Mouse (Mus musculus) testis, adult 10 weeks (tissue): Measurements from ENCODE around the gene Ttbk1. TPM values are rescaled to one million over a fixed set of nuclear protein-coding genes. Genes with fewer than 3 reads are reported as not detected.

Experiments
- polyA plus RNA-seq: library from polyadenylated mRNA; stranded (reverse); fragments of 350-450 nt; fragmentation: Illumina TruSeq; extraction: RNeasy Lipid Tissue Mini Kit (QIAGEN cat#74804); gene quantifications from one replicate; pipeline ENCODE4 v1.2.3, GENCODE M21; 2014; ENCODE audit warnings: low read depth, low replicate concordance

Ttbk1 gene
- 3.8 TPM for polyA plus RNA-seq

DNA sequence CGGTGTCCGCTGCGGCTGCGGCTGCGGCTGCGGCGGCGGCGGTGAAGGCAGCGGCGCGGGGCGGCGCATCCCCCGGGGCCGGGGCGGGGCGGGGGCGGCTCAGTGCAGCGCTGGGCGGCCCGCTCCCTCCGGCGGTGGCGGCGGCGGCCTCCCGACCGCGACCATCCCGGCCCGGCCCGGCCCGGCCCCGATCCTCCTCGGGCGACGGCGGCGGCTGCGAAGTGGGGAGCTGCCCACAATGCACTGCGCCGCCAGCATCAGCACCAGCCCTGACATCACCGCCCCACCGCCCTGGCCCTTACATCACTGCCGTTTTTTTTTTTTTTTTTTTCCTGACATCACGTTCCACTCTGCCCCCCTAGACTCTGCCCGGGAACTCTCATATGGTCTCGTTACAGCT is at the start of gene Ttbk1:
Ttbk1 (minus strand) TSS at position 245 of the 400 bp plus-strand sequence.

DNA sequence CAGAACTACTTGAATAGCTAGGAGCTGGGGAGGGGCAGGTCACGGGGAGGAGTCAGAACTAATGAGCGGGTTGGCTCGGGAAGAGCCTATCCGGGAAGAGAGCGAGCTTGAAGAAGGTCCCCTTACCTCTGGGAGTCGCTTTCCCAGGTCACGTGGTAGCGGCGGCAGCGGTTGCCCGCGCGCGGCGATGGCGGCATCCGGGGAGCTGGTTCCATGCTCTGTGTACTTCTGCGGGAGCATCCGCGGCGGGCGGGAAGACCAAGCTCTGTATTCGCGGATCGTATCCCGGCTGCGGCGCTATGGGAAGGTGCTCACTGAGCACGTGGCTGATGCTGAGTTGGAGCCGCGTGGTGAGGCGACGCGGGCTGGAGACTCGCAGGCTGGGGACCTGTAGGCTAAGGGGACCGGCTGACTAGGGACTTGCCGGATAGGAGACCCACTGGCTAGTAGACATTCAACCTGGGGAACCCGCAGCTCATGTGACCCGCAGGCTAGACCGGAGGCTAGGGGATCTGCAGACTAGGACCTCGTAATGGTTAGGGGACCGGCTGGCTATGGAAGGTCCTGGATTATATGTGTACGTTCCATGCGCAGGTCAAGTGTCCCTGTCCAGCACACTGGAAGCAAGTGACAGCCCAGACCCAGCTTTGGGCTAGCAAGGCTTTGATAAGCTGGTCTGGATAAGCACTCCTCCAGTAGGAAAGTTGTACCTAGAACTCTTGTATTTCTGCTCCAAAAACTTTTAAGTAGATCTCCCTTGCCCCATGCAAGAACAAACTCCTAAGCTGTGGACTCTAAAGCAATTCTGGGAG is 9.4 kb upstream of the Ttbk1 start, which contains the start of gene Dnph1:
Dnph1 (plus strand) TSS at position 89 of the 812 bp plus-strand sequence.

DNA sequence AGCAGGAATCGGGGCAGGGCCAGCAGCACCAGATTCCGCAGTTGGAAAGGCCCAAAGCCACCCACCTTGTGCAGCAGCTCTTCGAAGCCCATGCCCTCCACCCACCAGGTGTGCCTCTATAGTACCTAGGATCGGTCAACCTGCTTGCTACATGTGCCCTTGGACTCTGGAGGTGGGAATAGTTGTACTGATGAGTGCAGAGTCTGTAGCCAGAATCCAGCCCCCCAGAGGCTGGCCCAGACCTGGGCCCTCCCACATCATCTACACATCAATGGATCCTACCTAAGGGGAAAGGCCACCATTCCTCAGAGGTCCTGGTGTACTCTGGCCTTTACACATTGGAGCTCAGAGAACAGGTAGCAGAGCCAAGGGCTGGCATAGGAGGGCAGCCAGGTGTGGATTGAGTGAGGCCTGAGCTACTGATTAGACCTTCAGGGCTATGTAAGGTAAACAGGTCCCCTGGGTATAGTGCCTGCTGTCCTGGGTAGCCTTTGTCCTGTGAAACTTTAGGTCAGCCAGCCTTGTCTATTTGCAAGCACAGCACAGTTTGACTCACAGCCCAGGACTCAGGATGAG is 49.1 kb downstream of the Ttbk1 start, which contains the start of gene Slc22a7:
Slc22a7 (minus strand) TSS at position 160 of the 576 bp plus-strand sequence.

DNA sequence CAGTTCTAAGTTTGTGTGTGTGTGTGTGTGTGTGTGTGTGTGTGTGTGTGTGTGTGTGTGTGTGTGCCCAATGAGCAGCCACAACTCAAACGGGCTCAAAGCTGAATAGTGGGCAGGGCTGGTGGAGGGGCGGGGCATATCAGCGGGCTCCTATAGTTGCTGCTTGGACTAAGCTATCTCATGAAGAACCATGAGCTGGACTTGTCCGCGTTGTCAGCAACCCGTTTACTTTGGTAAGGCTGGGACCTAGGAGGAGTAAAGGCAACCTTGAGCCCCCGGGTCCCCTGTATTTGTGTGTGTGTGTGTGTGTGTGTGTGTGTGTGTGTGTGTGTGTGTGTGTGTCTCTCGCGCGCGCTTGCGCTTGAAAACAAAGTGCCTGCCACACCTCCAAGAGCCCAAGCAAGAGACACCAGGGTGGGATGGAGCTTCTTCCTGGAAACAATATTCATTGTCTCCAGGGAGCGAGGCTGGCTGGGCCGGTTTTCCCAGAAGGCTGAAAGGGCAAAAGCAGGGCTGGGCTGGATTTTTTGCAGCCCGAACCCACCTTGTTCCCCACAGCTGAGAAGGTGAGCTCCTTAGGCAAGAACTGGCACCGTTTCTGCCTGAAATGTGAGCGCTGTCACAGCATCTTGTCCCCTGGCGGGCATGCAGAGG is 58.6 kb downstream of the Ttbk1 start, which contains the start of gene Crip3:
Crip3 (plus strand) TSS at position 166 of the 654 bp plus-strand sequence.

Other genes with a start within 250 kb of the Ttbk1 start
- 10.6 TPM for gene Polr1c, start 239.6 kb downstream of the Ttbk1 start, polyA plus RNA-seq
- 0.88 TPM for gene Yipf3, start 239.6 kb downstream of the Ttbk1 start, polyA plus RNA-seq
- 1.8 TPM for gene Lrrc73, start 234.1 kb downstream of the Ttbk1 start, polyA plus RNA-seq
- gene Tjap1, start 204.6 kb downstream of the Ttbk1 start, polyA plus RNA-seq: 1.3 TPM
- not detected for gene Dlk2, start 190.3 kb downstream of the Ttbk1 start, polyA plus RNA-seq
- 0.11 TPM for gene Abcc10, start 159.3 kb downstream of the Ttbk1 start, polyA plus RNA-seq
- gene Zfp318, start 103.9 kb downstream of the Ttbk1 start, polyA plus RNA-seq: 327 TPM
- gene Crip3, start 58.7 kb downstream of the Ttbk1 start, polyA plus RNA-seq: 0.83 TPM
- not detected for gene Slc22a7, start 49.2 kb downstream of the Ttbk1 start, polyA plus RNA-seq
- 3.1 TPM for gene Dnph1, start 9.0 kb upstream of the Ttbk1 start, polyA plus RNA-seq
- gene Cul9, start 58.7 kb upstream of the Ttbk1 start, polyA plus RNA-seq: 2.6 TPM
- 0.36 TPM for gene Srf, start 68.5 kb upstream of the Ttbk1 start, polyA plus RNA-seq
- 0.04 TPM for gene Ptk7, start 141.8 kb upstream of the Ttbk1 start, polyA plus RNA-seq
- gene Klc4, start 158.3 kb upstream of the Ttbk1 start, polyA plus RNA-seq: 0.22 TPM
- 1.8 TPM for gene Mrpl2, start 158.6 kb upstream of the Ttbk1 start, polyA plus RNA-seq
- 0.11 TPM for gene Cul7, start 162.7 kb upstream of the Ttbk1 start, polyA plus RNA-seq
- 1.1 TPM for gene Rrp36, start 186.7 kb upstream of the Ttbk1 start, polyA plus RNA-seq
- 131 TPM for gene Mea1, start 191.1 kb upstream of the Ttbk1 start, polyA plus RNA-seq
- 36.7 TPM for gene Klhdc3, start 193.2 kb upstream of the Ttbk1 start, polyA plus RNA-seq
- 2.8 TPM for gene Ppp2r5d, start 217.4 kb upstream of the Ttbk1 start, polyA plus RNA-seq
- gene Pex6, start 223.8 kb upstream of the Ttbk1 start, polyA plus RNA-seq: 0.85 TPM
- not detected for gene Gnmt, start 241.5 kb upstream of the Ttbk1 start, polyA plus RNA-seq